In genomic region chr5:100304403-100304802, GRCm38 (mm10) we compare ENCODE assay signal across 10 mouse cellular contexts.
DNase-seq lines count a peak whose midpoint lies in the region; ATAC-seq and TF ChIP-seq lines count a peak whose summit lies in the region.
"Had no signal": no experiment of that assay in that cellular context is flagged by ENCODE, and none has a peak within 500 bp of the region (broad histone marks: within the 10 kb centered on the region; RNA-seq: fewer than 3 reads in every experiment).

No protein-coding gene starts in this region.

- H3K9me3 ChIP-seq in intestine, postnatal 0 days (ENCODE audit: control insufficient read depth): no peaks in the 10 kb centered on the region
- no peaks in the 10 kb centered on the region for H3K9me3 ChIP-seq in intestine, embryonic 16.5 days (ENCODE audit: control insufficient read depth, low read length)
- H3K9me3 ChIP-seq in midbrain, embryonic 15.5 days: no peaks in the 10 kb centered on the region
- H3K9me3 ChIP-seq in midbrain, embryonic 10.5 days (replicated peaks): no peaks in the 10 kb centered on the region
- H3K9me3 ChIP-seq: neural tube, embryonic 12.5 days had no signal

- peak in 1 of 2 experiments; percentile 30 for DNase-seq in cerebellum, adult 2 months
- no peak for DNase-seq in cerebellum, adult 11-12 months
- no peak for DNase-seq in midbrain, embryonic 10.5 days (ENCODE audit: low spot score)
- no peak for DNase-seq in thymus, postnatal 36 days
- no peak for DNase-seq in right cerebral cortex, postnatal 36 days (ENCODE audit: low spot score in 2 of 2)

- no peak overlapping the region for H3K9ac ChIP-seq in intestine, postnatal 0 days (ENCODE audit: low read depth, low read length)
- H3K9ac ChIP-seq in intestine, embryonic 16.5 days (ENCODE audit: low read depth, low read length): no peak overlapping the region
- H3K9ac ChIP-seq in midbrain, embryonic 15.5 days: no peak overlapping the region
- H3K9ac ChIP-seq: neural tube, embryonic 12.5 days had no signal

- ATAC-seq in intestine, postnatal 0 days: no peak
- no peak for ATAC-seq in intestine, embryonic 16.5 days
- peak; percentile 73 for ATAC-seq in midbrain, embryonic 15.5 days (replicated peaks)

- no peaks in the 10 kb centered on the region for H3K4me1 ChIP-seq in cerebellum, adult 2 months (ENCODE audit: control insufficient read depth, insufficient read depth, low read length)
- H3K4me1 ChIP-seq in intestine, postnatal 0 days (replicated peaks; ENCODE audit: control insufficient read depth, insufficient read depth, low read length): no peaks in the 10 kb centered on the region
- no peaks in the 10 kb centered on the region for H3K4me1 ChIP-seq in intestine, embryonic 16.5 days (ENCODE audit: control insufficient read depth, insufficient read depth, low read length)
- no peaks in the 10 kb centered on the region for H3K4me1 ChIP-seq in midbrain, embryonic 15.5 days
- H3K4me1 ChIP-seq in midbrain, embryonic 10.5 days: peaks cover 2% of the 10 kb centered on the region; the same call in 1 of the 2 replicates
- H3K4me1 ChIP-seq: neural tube, embryonic 12.5 days had no signal

- TF ChIP-seq CTCF in cerebellum, adult 2 months (IDR thresholded peaks at IDR 0.05; ENCODE audit: borderline replicate concordance, insufficient read depth, low read depth, low read length): peak; percentile 14; the same call in 1 of the 2 replicates
- TF ChIP-seq CTCF in intestine, postnatal 0 days (IDR thresholded peaks at IDR 0.05; ENCODE audit: low read depth): peak; percentile 80

- H3K4me3 ChIP-seq in cerebellum, adult 2 months (replicated peaks; ENCODE audit: insufficient read depth, low read depth, low read length): no peak overlapping the region
- no peak overlapping the region for H3K4me3 ChIP-seq in intestine, postnatal 0 days (ENCODE audit: low read depth, low read length)
- no peak overlapping the region for H3K4me3 ChIP-seq in intestine, embryonic 16.5 days (ENCODE audit: low read length)
- no peak overlapping the region for H3K4me3 ChIP-seq in midbrain, embryonic 15.5 days
- no peak overlapping the region for H3K4me3 ChIP-seq in midbrain, embryonic 10.5 days
- H3K4me3 ChIP-seq: neural tube, embryonic 12.5 days had no signal

- WGBS in cerebellum, adult 2 months: 64% methylated on average over 3 of the region's 3 CpGs
- 68% methylated on average over 3 of the region's 3 CpGs for WGBS in intestine, postnatal 0 days
- WGBS in intestine, embryonic 16.5 days: 55% methylated on average over 3 of the region's 3 CpGs
- 75% methylated on average over 3 of the region's 3 CpGs for WGBS in midbrain, embryonic 15.5 days
- WGBS in midbrain, embryonic 10.5 days: 75% methylated on average over 3 of the region's 3 CpGs

- no peaks in the 10 kb centered on the region for H3K27me3 ChIP-seq in cerebellum, adult 2 months (ENCODE audit: control insufficient read depth, insufficient read depth, low read length)
- H3K27me3 ChIP-seq in intestine, postnatal 0 days (replicated peaks; ENCODE audit: control insufficient read depth, insufficient read depth, low read length): no peaks in the 10 kb centered on the region
- no peaks in the 10 kb centered on the region for H3K27me3 ChIP-seq in intestine, embryonic 16.5 days (replicated peaks; ENCODE audit: control insufficient read depth, insufficient read depth, low read length)
- no peaks in the 10 kb centered on the region for H3K27me3 ChIP-seq in midbrain, embryonic 15.5 days (replicated peaks)
- no peaks in the 10 kb centered on the region for H3K27me3 ChIP-seq in midbrain, embryonic 10.5 days (ENCODE audit: low read depth, poor library complexity, severe bottlenecking)
- H3K27me3 ChIP-seq: neural tube, embryonic 12.5 days had no signal

- H3K4me2 ChIP-seq in intestine, postnatal 0 days (replicated peaks; ENCODE audit: low read depth): no peak overlapping the region
- H3K4me2 ChIP-seq in intestine, embryonic 16.5 days (ENCODE audit: low read depth, low read length): no peak overlapping the region
- H3K4me2 ChIP-seq in midbrain, embryonic 15.5 days: no peak overlapping the region
- H3K4me2 ChIP-seq: heart, embryonic 11.5 days; neural tube, embryonic 12.5 days had no signal

- no peaks in the 10 kb centered on the region for H3K36me3 ChIP-seq in intestine, postnatal 0 days (ENCODE audit: control insufficient read depth, insufficient read depth)
- H3K36me3 ChIP-seq in intestine, embryonic 16.5 days (ENCODE audit: control insufficient read depth, insufficient read depth, low read length): no peaks in the 10 kb centered on the region
- H3K36me3 ChIP-seq in midbrain, embryonic 15.5 days (replicated peaks): no peaks in the 10 kb centered on the region
- H3K36me3 ChIP-seq in midbrain, embryonic 10.5 days: no peaks in the 10 kb centered on the region
- H3K36me3 ChIP-seq: neural tube, embryonic 12.5 days had no signal

- no peak for TF ChIP-seq POLR2A in cerebellum, adult 2 months (IDR thresholded peaks at IDR 0.05; ENCODE audit: borderline replicate concordance, insufficient read depth, low read length)

- H3K27ac ChIP-seq in cerebellum, adult 2 months (ENCODE audit: insufficient read depth, low read length): no peak overlapping the region
- no peak overlapping the region for H3K27ac ChIP-seq in intestine, postnatal 0 days (ENCODE audit: low read depth, low read length)
- H3K27ac ChIP-seq in intestine, embryonic 16.5 days (ENCODE audit: low read length): no peak overlapping the region
- H3K27ac ChIP-seq in midbrain, embryonic 15.5 days: no peak overlapping the region
- H3K27ac ChIP-seq in midbrain, embryonic 10.5 days (replicated peaks): no peak overlapping the region
- H3K27ac ChIP-seq: neural tube, embryonic 12.5 days had no signal
